Comparison of ENCODE assay signal across 8 mouse cellular contexts in the genomic region with DNA sequence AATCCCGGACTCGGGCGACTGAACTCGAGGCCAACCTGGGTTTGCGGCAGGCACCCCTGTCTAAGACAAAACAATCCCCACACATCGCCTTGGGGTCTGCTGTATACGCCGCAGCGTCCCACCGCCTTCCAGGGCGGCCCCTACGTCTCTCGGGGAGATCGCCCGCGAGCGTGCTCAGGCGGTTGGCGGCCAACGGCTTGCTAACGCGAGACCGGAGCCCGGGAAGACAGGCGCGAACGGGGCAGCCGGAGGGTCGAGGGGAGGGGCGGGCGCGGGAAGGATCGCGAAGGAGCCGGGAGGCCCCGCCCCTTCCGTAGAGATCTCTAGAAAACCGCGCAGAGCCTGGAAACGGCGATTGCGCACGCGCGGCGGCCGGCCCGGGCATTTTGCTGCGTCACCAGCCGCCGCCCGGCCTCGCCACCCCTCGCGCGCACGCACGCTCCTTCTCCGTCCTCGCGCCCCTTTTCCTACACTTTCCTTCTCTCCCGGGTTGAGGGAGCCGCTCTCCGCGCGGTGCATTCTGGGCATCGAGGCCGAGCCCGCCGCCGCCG. TPM values are rescaled to one million over a fixed set of nuclear protein-coding genes. Genes with fewer than 3 reads are reported as not detected.
DNase-seq lines count a peak whose midpoint lies in the region; ATAC-seq and TF ChIP-seq lines count a peak whose summit lies in the region.

A gene (plus strand): TSS at position 354 of the 551 bp plus-strand sequence.

- peak within 1 kb of the TSS; percentile 87 for H3K4me2 ChIP-seq in hindbrain, postnatal 0 days (ENCODE audit: low read depth, low read length)

- H3K27me3 ChIP-seq in hindbrain, postnatal 0 days (ENCODE audit: insufficient read depth, low read length): no peaks in the 10 kb centered on the region

- under 1% methylated on average over 66 of the region's 72 CpGs for WGBS in hindbrain, postnatal 0 days

- no peak for TF ChIP-seq CTCF in gastrocnemius, adult 2 months (IDR thresholded peaks at IDR 0.05)
- no peak for TF ChIP-seq CTCF in hindbrain, postnatal 0 days (IDR thresholded peaks at IDR 0.05; ENCODE audit: low read depth)
- TF ChIP-seq CTCF in left cerebral cortex, adult 2 months (IDR thresholded peaks at IDR 0.05): no peak

- H3K9ac ChIP-seq in hindbrain, postnatal 0 days (replicated peaks; ENCODE audit: low read length): peak within 1 kb of the TSS; percentile 96

- H3K36me3 ChIP-seq in hindbrain, postnatal 0 days (ENCODE audit: insufficient read depth, low read length): no peaks in the 10 kb centered on the region

- intact Hi-C loops in gastrocnemius, adult 2 months (cut with DNase I): no loop called here
- intact Hi-C loops in left cerebral cortex, adult 2 months (cut with DNase I): loop anchor here (1.0 kb wide), 1 partner anchor 23 kb away; a partner anchor contains a TSS

- peaks cover 8% of the 10 kb centered on the region for H3K4me1 ChIP-seq in hindbrain, postnatal 0 days (ENCODE audit: insufficient read depth, low read length)

- peak within 1 kb of the TSS; percentile 98 for H3K27ac ChIP-seq in gastrocnemius, adult 2 months
- H3K27ac ChIP-seq in hindbrain, postnatal 0 days: peak within 1 kb of the TSS; percentile 98
- H3K27ac ChIP-seq in left cerebral cortex, adult 2 months: peak within 1 kb of the TSS; percentile 92

- peak; percentile 97 for ATAC-seq in hindbrain, postnatal 0 days
- ATAC-seq in megakaryocyte, adult 5-6 weeks (ENCODE audit: poor library complexity, severe bottlenecking): peak; percentile 81

- H3K4me3 ChIP-seq in gastrocnemius, adult 2 months: peak within 1 kb of the TSS; percentile 94
- H3K4me3 ChIP-seq in hindbrain, postnatal 0 days (ENCODE audit: low read length): peak within 1 kb of the TSS; percentile 64
- H3K4me3 ChIP-seq in left cerebral cortex, adult 2 months: peak within 1 kb of the TSS; percentile 62

- H3K9me3 ChIP-seq in hindbrain, postnatal 0 days (ENCODE audit: low read length): no peaks in the 10 kb centered on the region

- peak; percentile 94 for DNase-seq in WW6 (ENCODE audit: low read depth, low spot score)
- peak; percentile 99 for DNase-seq in cerebellum, postnatal 4 days (ENCODE audit: low spot score in 2 of 2)
- DNase-seq in gastrocnemius, adult 2 months: peak; percentile 98
- peak; percentile 99 for DNase-seq in hindbrain, postnatal 0 days (ENCODE audit: low spot score)
- DNase-seq in left cerebral cortex, adult 2 months (ENCODE audit: extremely low spot score in 1 of 2, low spot score in 2 of 2): peak; percentile 98
- DNase-seq in right cerebral cortex, adult 2 months (ENCODE audit: low spot score in 2 of 2): peak; percentile 95 to 97
- DNase-seq in urinary bladder, postnatal 14 days (ENCODE audit: low spot score): peak; percentile 98

RNA-seq across cellular contexts. Expression of the gene that starts here (rescaled TPM):
- total RNA-seq in gastrocnemius, adult 2 months (2021): 10 to 100 TPM; 75.4 to 81.3 TPM
- 81.6 and 87.7 TPM in 2 replicates for total RNA-seq in hindbrain, postnatal 0 days (2014; rRNA removed)
- 417 and 428 TPM in 2 replicates for polyA plus RNA-seq in hindbrain, postnatal 0 days (2015; fragmentation: Nextera tagmentation; extraction: Ambion mirVana)
- 100 to 1,000 TPM; 121 to 123 TPM for total RNA-seq in left cerebral cortex, adult 2 months (2021)
- 118 and 120 TPM in 2 replicates for total RNA-seq in megakaryocyte, adult 5-6 weeks (2015)
- total RNA-seq in megakaryocyte, adult 5-6 weeks (2017): 140 and 162 TPM in 2 replicates

Comparison
In these comparisons a context has a peak if more than half of its experiments do, and no peak if none do; other contexts are left out.
1. Peak in every context shown above with its lines: DNase-seq, ATAC-seq, H3K4me3 ChIP-seq and H3K27ac ChIP-seq.